In the genomic region with DNA sequence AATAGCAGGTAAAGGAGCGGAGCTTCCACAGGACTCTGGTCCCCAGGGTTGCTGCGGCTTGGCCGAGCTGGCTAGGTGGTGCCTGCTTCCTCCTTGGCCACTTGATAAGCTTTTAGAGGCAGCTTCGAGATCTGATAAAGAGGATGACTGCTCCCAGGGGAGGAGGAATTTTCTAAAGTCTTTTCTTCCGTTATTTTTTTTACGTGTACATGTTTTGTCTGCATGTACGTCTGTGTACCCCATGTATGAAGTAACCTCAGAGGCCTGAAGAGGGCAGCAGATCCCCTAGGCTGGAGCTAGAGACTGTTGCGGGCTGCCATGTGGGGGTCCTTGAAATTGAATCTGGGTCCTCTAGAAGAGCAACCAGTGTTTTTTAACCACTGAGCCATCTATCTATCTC, we compare ENCODE assay signal across 19 mouse cellular contexts. TPM values are rescaled to one million over a fixed set of nuclear protein-coding genes. Genes with fewer than 3 reads are reported as not detected.
A peak's percentile ranks its signal among the peaks of the same experiment; 100 is the strongest.
DNase-seq lines count a peak whose midpoint lies in the region; ATAC-seq and TF ChIP-seq lines count a peak whose summit lies in the region.
"Had no signal": no experiment of that assay in that cellular context is flagged by ENCODE, and none has a peak within 500 bp of the region (broad histone marks: within the 10 kb centered on the region; RNA-seq: fewer than 3 reads in every experiment).

No protein-coding gene starts in this region.

- no peak for DNase-seq in gastrocnemius, adult 2 months
- no peak for DNase-seq in gastrocnemius, adult 8-10 months (ENCODE audit: low spot score in 2 of 2)
- DNase-seq in lung, embryonic 14.5 days: no peak
- no peak for DNase-seq in lung, postnatal 14 days
- DNase-seq in MEL-GATA-1-ER (ENCODE audit: extremely low read depth, low read depth): peak; percentile 23
- DNase-seq in stomach, postnatal 0 days (ENCODE audit: low spot score): no peak
- no peak for DNase-seq in hindbrain, embryonic 11.5 days (ENCODE audit: low spot score)
- DNase-seq: adrenal gland, adult 2 months; cerebellum, adult 9-11 months; embryo, embryonic 11 days; heart, postnatal 10 days; kidney, adult 9 months; lung, postnatal 10 days had no signal

- no peak overlapping the region for H3K27ac ChIP-seq in gastrocnemius, adult 2 months
- H3K27ac ChIP-seq in lung, embryonic 14.5 days (ENCODE audit: low read depth): no peak overlapping the region
- H3K27ac ChIP-seq in stomach, postnatal 0 days (replicated peaks): no peak overlapping the region
- H3K27ac ChIP-seq in hindbrain, embryonic 11.5 days (ENCODE audit: low read depth, low read length): no peak overlapping the region
- H3K27ac ChIP-seq in kidney, embryonic 14.5 days (ENCODE audit: low read depth, low read length): no peak overlapping the region
- H3K27ac ChIP-seq: hindbrain, embryonic 15.5 days had no signal

- WGBS in lung, embryonic 14.5 days: 87% methylated on average over 8 of the region's 8 CpGs
- 86% methylated on average over 8 of the region's 8 CpGs for WGBS in stomach, postnatal 0 days
- 91% methylated on average over 8 of the region's 8 CpGs for WGBS in hindbrain, embryonic 11.5 days
- 88% methylated on average over 8 of the region's 8 CpGs for WGBS in kidney, embryonic 14.5 days

- no peak for TF ChIP-seq EP300 in stomach, postnatal 0 days (optimal IDR thresholded peaks at IDR 0.05)

- intact Hi-C loops in gastrocnemius, adult 2 months (cut with DNase I): no loop called here

- peak; percentile 37; the same call in 1 of the 2 replicates for TF ChIP-seq CTCF in gastrocnemius, adult 2 months (IDR thresholded peaks at IDR 0.05)
- TF ChIP-seq CTCF in lung, embryonic 14.5 days (IDR thresholded peaks at IDR 0.05; ENCODE audit: low read depth): peak; percentile 32; the same call in 1 of the 2 replicates
- peak; percentile 50 for TF ChIP-seq CTCF in stomach, postnatal 0 days (IDR thresholded peaks at IDR 0.05; ENCODE audit: low read depth)

- no peak overlapping the region for H3K4me3 ChIP-seq in gastrocnemius, adult 2 months
- no peak overlapping the region for H3K4me3 ChIP-seq in lung, embryonic 14.5 days (ENCODE audit: low read depth, low read length)
- no peak overlapping the region for H3K4me3 ChIP-seq in stomach, postnatal 0 days (ENCODE audit: low read depth, low read length)
- H3K4me3 ChIP-seq in hindbrain, embryonic 11.5 days (ENCODE audit: low read depth, low read length): no peak overlapping the region
- H3K4me3 ChIP-seq in kidney, embryonic 14.5 days (ENCODE audit: low read length): no peak overlapping the region
- H3K4me3 ChIP-seq: hindbrain, embryonic 15.5 days had no signal

- ATAC-seq in lung, embryonic 14.5 days (ENCODE audit: insufficient read depth): no peak
- ATAC-seq in stomach, postnatal 0 days (ENCODE audit: low FRiP score, low TSS enrichment): no peak
- ATAC-seq in hindbrain, embryonic 11.5 days (ENCODE audit: low FRiP score): no peak
- ATAC-seq in kidney, embryonic 14.5 days (ENCODE audit: low FRiP score, low TSS enrichment): no peak
- ATAC-seq: forebrain, embryonic 14.5 days had no signal

- peaks cover under 1% of the 10 kb centered on the region; the same call in 1 of the 2 replicates for H3K4me1 ChIP-seq in lung, embryonic 14.5 days (ENCODE audit: insufficient read depth)
- H3K4me1 ChIP-seq in stomach, postnatal 0 days (replicated peaks; ENCODE audit: control insufficient read depth, insufficient read depth): no peaks in the 10 kb centered on the region
- no peaks in the 10 kb centered on the region; the same call in 1 of the 2 replicates for H3K4me1 ChIP-seq in hindbrain, embryonic 11.5 days (replicated peaks; ENCODE audit: control insufficient read depth, insufficient read depth, low read length)
- peaks cover 1% of the 10 kb centered on the region; the same call in 1 of the 2 replicates for H3K4me1 ChIP-seq in kidney, embryonic 14.5 days (ENCODE audit: control insufficient read depth, insufficient read depth, low read length)

- H3K36me3 ChIP-seq in lung, embryonic 14.5 days (ENCODE audit: insufficient read depth): peaks cover 25% of the 10 kb centered on the region
- no peaks in the 10 kb centered on the region for H3K36me3 ChIP-seq in stomach, postnatal 0 days (ENCODE audit: control insufficient read depth, insufficient read depth, low read length)
- H3K36me3 ChIP-seq in hindbrain, embryonic 11.5 days (ENCODE audit: control insufficient read depth, insufficient read depth, low read length): peaks cover 5% of the 10 kb centered on the region; the same call in 1 of the 2 replicates
- H3K36me3 ChIP-seq in kidney, embryonic 14.5 days (ENCODE audit: control insufficient read depth, insufficient read depth, low read length): peaks cover 24% of the 10 kb centered on the region; the same call in 1 of the 2 replicates

- no peak overlapping the region for H3K9ac ChIP-seq in lung, embryonic 14.5 days
- H3K9ac ChIP-seq in stomach, postnatal 0 days (ENCODE audit: low read length): no peak overlapping the region
- H3K9ac ChIP-seq in hindbrain, embryonic 11.5 days (ENCODE audit: low read depth, low read length): no peak overlapping the region
- no peak overlapping the region for H3K9ac ChIP-seq in kidney, embryonic 14.5 days (ENCODE audit: low read depth, low read length)
- H3K9ac ChIP-seq: hindbrain, embryonic 15.5 days had no signal

- no peaks in the 10 kb centered on the region for H3K27me3 ChIP-seq in lung, embryonic 14.5 days (ENCODE audit: insufficient read depth, low read length)
- no peaks in the 10 kb centered on the region for H3K27me3 ChIP-seq in stomach, postnatal 0 days (ENCODE audit: control insufficient read depth, insufficient read depth, low read length)
- no peaks in the 10 kb centered on the region for H3K27me3 ChIP-seq in hindbrain, embryonic 11.5 days (ENCODE audit: control insufficient read depth, insufficient read depth, low read length)
- H3K27me3 ChIP-seq in kidney, embryonic 14.5 days (ENCODE audit: control insufficient read depth, insufficient read depth, low read length): no peaks in the 10 kb centered on the region
- H3K27me3 ChIP-seq: hindbrain, embryonic 15.5 days had no signal

- H3K4me2 ChIP-seq in lung, embryonic 14.5 days: no peak overlapping the region
- no peak overlapping the region for H3K4me2 ChIP-seq in stomach, postnatal 0 days (replicated peaks; ENCODE audit: low read depth)
- H3K4me2 ChIP-seq in hindbrain, embryonic 11.5 days (replicated peaks; ENCODE audit: low read depth, low read length): no peak overlapping the region
- H3K4me2 ChIP-seq in kidney, embryonic 14.5 days (replicated peaks; ENCODE audit: low read depth, low read length): no peak overlapping the region
- H3K4me2 ChIP-seq: hindbrain, embryonic 15.5 days had no signal

- no peaks in the 10 kb centered on the region for H3K9me3 ChIP-seq in lung, embryonic 14.5 days (ENCODE audit: low read depth, low read length)
- no peaks in the 10 kb centered on the region for H3K9me3 ChIP-seq in stomach, postnatal 0 days (ENCODE audit: control insufficient read depth, low read length)
- H3K9me3 ChIP-seq in hindbrain, embryonic 11.5 days (ENCODE audit: control insufficient read depth, low read length): no peaks in the 10 kb centered on the region
- H3K9me3 ChIP-seq in kidney, embryonic 14.5 days (ENCODE audit: control insufficient read depth, low read length): no peaks in the 10 kb centered on the region
- H3K9me3 ChIP-seq: hindbrain, embryonic 15.5 days had no signal

RNA-seq across cellular contexts. Expression of a gene that starts 5.8 kb away (rescaled TPM):
- total RNA-seq in gastrocnemius, adult 2 months (2021): 10 to 100 TPM; 15.2 to 20.6 TPM
- 10 to 100 TPM; 15.9 to 18.1 (median 17.0) TPM for total RNA-seq in gastrocnemius, adult 8-10 months (2022)
- polyA plus RNA-seq in lung, embryonic 14.5 days (2014; fragmentation: Nextera tagmentation; extraction: Ambion mirVana): 43.5 and 43.7 TPM in 2 replicates
- polyA plus RNA-seq in stomach, postnatal 0 days (2015; fragmentation: Nextera tagmentation; extraction: Ambion mirVana): 16.4 and 17.2 TPM in 2 replicates
- polyA plus RNA-seq in hindbrain, embryonic 11.5 days (2014; fragmentation: Nextera tagmentation; extraction: Ambion mirVana): 26.0 and 32.4 TPM in 2 replicates
- polyA plus RNA-seq in kidney, embryonic 14.5 days (2014; fragmentation: Nextera tagmentation; extraction: Ambion mirVana): 28.5 and 41.4 TPM in 2 replicates

RNA-seq across cellular contexts. Expression of a gene that starts 6.8 kb away (rescaled TPM):
- total RNA-seq in gastrocnemius, adult 2 months (2021): 10 to 100 TPM; 61.2 to 79.6 TPM
- total RNA-seq in gastrocnemius, adult 8-10 months (2022): 10 to 100 TPM; 62.4 to 85.5 (median 72.4) TPM
- 88.9 and 97.4 TPM in 2 replicates for polyA plus RNA-seq in lung, embryonic 14.5 days (2014; fragmentation: Nextera tagmentation; extraction: Ambion mirVana)
- 81.0 and 89.1 TPM in 2 replicates for polyA plus RNA-seq in stomach, postnatal 0 days (2015; fragmentation: Nextera tagmentation; extraction: Ambion mirVana)
- polyA plus RNA-seq in hindbrain, embryonic 11.5 days (2014; fragmentation: Nextera tagmentation; extraction: Ambion mirVana): 92.8 and 106 TPM in 2 replicates
- polyA plus RNA-seq in kidney, embryonic 14.5 days (2014; fragmentation: Nextera tagmentation; extraction: Ambion mirVana): 80.6 and 93.2 TPM in 2 replicates

RNA-seq across cellular contexts. Expression of a gene that starts 14.6 kb away (rescaled TPM):
- 1 to 10 TPM; 2.1 to 2.3 TPM for total RNA-seq in gastrocnemius, adult 2 months (2021)
- 1 to 10 TPM in 3 of 4 experiments, under 1 TPM in 1; 0.99 to 2.0 (median 1.2) TPM for total RNA-seq in gastrocnemius, adult 8-10 months (2022)
- polyA plus RNA-seq in lung, embryonic 14.5 days (2014; fragmentation: Nextera tagmentation; extraction: Ambion mirVana): 5.3 and 5.7 TPM in 2 replicates
- polyA plus RNA-seq in stomach, postnatal 0 days (2015; fragmentation: Nextera tagmentation; extraction: Ambion mirVana): 5.1 and 6.8 TPM in 2 replicates
- polyA plus RNA-seq in hindbrain, embryonic 11.5 days (2014; fragmentation: Nextera tagmentation; extraction: Ambion mirVana): 0.32 TPM in 1 of 2 replicates, not detected in the other
- polyA plus RNA-seq in kidney, embryonic 14.5 days (2014; fragmentation: Nextera tagmentation; extraction: Ambion mirVana): 1.5 and 1.7 TPM in 2 replicates
- polyA plus RNA-seq: forebrain, embryonic 14.5 days had no signal

RNA-seq across cellular contexts. Expression of a gene that starts 27.9 kb away (rescaled TPM):
- total RNA-seq in gastrocnemius, adult 2 months (2021): 100 to 1,000 TPM; 179 to 181 TPM
- total RNA-seq in gastrocnemius, adult 8-10 months (2022): 100 to 1,000 TPM; 185 to 202 (median 194) TPM
- 306 and 314 TPM in 2 replicates for polyA plus RNA-seq in lung, embryonic 14.5 days (2014; fragmentation: Nextera tagmentation; extraction: Ambion mirVana)
- 255 and 270 TPM in 2 replicates for polyA plus RNA-seq in stomach, postnatal 0 days (2015; fragmentation: Nextera tagmentation; extraction: Ambion mirVana)
- 340 and 348 TPM in 2 replicates for polyA plus RNA-seq in hindbrain, embryonic 11.5 days (2014; fragmentation: Nextera tagmentation; extraction: Ambion mirVana)
- 333 and 398 TPM in 2 replicates for polyA plus RNA-seq in kidney, embryonic 14.5 days (2014; fragmentation: Nextera tagmentation; extraction: Ambion mirVana)

RNA-seq across cellular contexts. Expression of a gene that starts 45.2 kb away (rescaled TPM):
- total RNA-seq in gastrocnemius, adult 2 months (2021): not detected
- not detected for total RNA-seq in gastrocnemius, adult 8-10 months (2022)
- polyA plus RNA-seq in lung, embryonic 14.5 days (2014; fragmentation: Nextera tagmentation; extraction: Ambion mirVana): 0.12 and 0.13 TPM in 2 replicates
- 1.8 TPM in 2 replicates for polyA plus RNA-seq in stomach, postnatal 0 days (2015; fragmentation: Nextera tagmentation; extraction: Ambion mirVana)
- 0.14 and 1.2 TPM in 2 replicates for polyA plus RNA-seq in hindbrain, embryonic 11.5 days (2014; fragmentation: Nextera tagmentation; extraction: Ambion mirVana)
- polyA plus RNA-seq in kidney, embryonic 14.5 days (2014; fragmentation: Nextera tagmentation; extraction: Ambion mirVana): 0.16 and 0.36 TPM in 2 replicates
- total RNA-seq: gastrocnemius, adult 18-20 months; heart, adult 8-10 months; heart, postnatal 10 days; liver, adult 2 months had no signal
- polyA plus RNA-seq: liver, adult 2 months had no signal
